Mouse (Mus musculus) testis, adult 2 months (tissue): Measurements from ENCODE around the gene Galc.

Experiments used
- CTCF ChIP-seq: fragments of 200-500 bp; IDR thresholded peaks from 2 replicates; pipeline ENCODE4 v1.5.1; 2012; ENCODE audit warnings: low read depth, mild to moderate bottlenecking, inconsistent platforms, low read length, moderate library complexity; ENCODE audit not compliant: control insufficient read depth, insufficient read depth, insufficient replicate concordance
- POLR2A ChIP-seq: fragments of 200-500 bp; IDR thresholded peaks from 2 replicates; pipeline ENCODE4 v1.6.1; 2012; ENCODE audit warnings: low read depth, mild to moderate bottlenecking, inconsistent platforms, low read length, moderate library complexity; ENCODE audit not compliant: control insufficient read depth

DNA sequence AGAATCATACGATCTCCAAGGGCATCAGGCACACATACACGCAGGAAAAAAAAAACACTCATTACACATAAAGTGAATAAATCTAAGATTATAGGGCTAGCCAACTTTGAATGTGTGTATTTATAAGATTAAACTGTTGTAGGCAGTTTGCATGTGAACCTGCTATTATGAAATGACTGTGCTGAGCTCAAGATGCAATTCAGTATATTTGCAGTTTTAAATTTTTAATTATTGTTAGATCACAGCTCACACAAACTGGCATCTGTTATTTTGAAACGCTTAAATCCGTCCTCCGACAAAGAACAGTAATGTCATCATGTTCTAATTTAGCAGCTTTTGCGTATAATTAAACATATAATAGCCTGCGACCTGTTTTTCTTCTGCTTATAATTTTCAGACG lies 21.7 kb upstream of the Galc start:
- TF ChIP-seq CTCF (no peak), POLR2A (no peak)
